ENCODE assay signal across 8 mouse cellular contexts in genomic region chr19:4793831-4794422, GRCm38 (mm10). TPM values are rescaled to one million over a fixed set of nuclear protein-coding genes. Genes with fewer than 3 reads are reported as not detected.
A peak's percentile ranks its signal among the peaks of the same experiment; 100 is the strongest.
DNase-seq lines count a peak whose midpoint lies in the region; ATAC-seq lines count a peak whose summit lies in the region.

Gene Rbm4, minus strand, starts transcription at chr19:4793901.

- H3K36me3 ChIP-seq in forebrain, embryonic 14.5 days (ENCODE audit: control insufficient read depth, insufficient read depth, low read length): peaks cover 36% of the 10 kb centered on the region
- peaks cover 17% of the 10 kb centered on the region for H3K36me3 ChIP-seq in neural tube, embryonic 15.5 days

- H3K9ac ChIP-seq in forebrain, embryonic 14.5 days (ENCODE audit: low read length): peak within 1 kb of the TSS; percentile 77
- H3K9ac ChIP-seq in neural tube, embryonic 15.5 days (replicated peaks): peak within 1 kb of the TSS; percentile 73

- H3K27me3 ChIP-seq in forebrain, embryonic 14.5 days (replicated peaks; ENCODE audit: control insufficient read depth, insufficient read depth, low read length): no peaks in the 10 kb centered on the region
- no peaks in the 10 kb centered on the region for H3K27me3 ChIP-seq in neural tube, embryonic 15.5 days (replicated peaks)

- ATAC-seq in forebrain, embryonic 14.5 days: peak; percentile 99
- ATAC-seq in neural tube, embryonic 15.5 days (ENCODE audit: low FRiP score): peak; percentile 98

- peak within 1 kb of the TSS; percentile 75 for H3K27ac ChIP-seq in forebrain, embryonic 14.5 days (ENCODE audit: low read depth, low read length)
- peak within 1 kb of the TSS; percentile 87 for H3K27ac ChIP-seq in neural tube, embryonic 15.5 days (replicated peaks)

- peak within 1 kb of the TSS; percentile 78 for H3K4me3 ChIP-seq in forebrain, embryonic 14.5 days (ENCODE audit: low read depth, low read length)
- peak within 1 kb of the TSS; percentile 81 for H3K4me3 ChIP-seq in neural tube, embryonic 15.5 days (replicated peaks)

- peak; percentile 99 for DNase-seq in ES-CJ7 (ENCODE audit: low read depth, low spot score)
- DNase-seq in cerebellum, adult 11 months: peak; percentile 97
- peak; percentile 100 for DNase-seq in forebrain, embryonic 14.5 days (ENCODE audit: low spot score)
- DNase-seq in heart, postnatal 14 days: peak; percentile 94 to 97
- DNase-seq in layer of hippocampus, adult 11-12 months (ENCODE audit: low spot score): peak; percentile 99
- peak; percentile 99 for DNase-seq in lung, adult 18-20 months
- peak; percentile 99 for DNase-seq in testis, postnatal 14 days (ENCODE audit: low spot score)

- peaks cover 34% of the 10 kb centered on the region for H3K4me1 ChIP-seq in forebrain, embryonic 14.5 days (ENCODE audit: control insufficient read depth, insufficient read depth, low read length)
- H3K4me1 ChIP-seq in neural tube, embryonic 15.5 days: peaks cover 47% of the 10 kb centered on the region

- no peaks in the 10 kb centered on the region for H3K9me3 ChIP-seq in forebrain, embryonic 14.5 days (replicated peaks; ENCODE audit: control insufficient read depth, low read length)
- H3K9me3 ChIP-seq in neural tube, embryonic 15.5 days (replicated peaks): no peaks in the 10 kb centered on the region

- under 1% methylated on average over 31 of the region's 31 CpGs for WGBS in forebrain, embryonic 14.5 days
- under 1% methylated on average over 31 of the region's 31 CpGs for WGBS in neural tube, embryonic 15.5 days

- intact Hi-C loops in heart, postnatal 14 days (cut with DNase I): loop anchor here (2.0 kb wide), 1 partner anchor 15 kb away; no protein-coding TSS in a partner anchor

- peak within 1 kb of the TSS; percentile 84 for H3K4me2 ChIP-seq in forebrain, embryonic 14.5 days (ENCODE audit: low read length)
- peak within 1 kb of the TSS; percentile 92 for H3K4me2 ChIP-seq in neural tube, embryonic 15.5 days

RNA-seq across cellular contexts. Expression of gene Rbm4, which starts in this region (rescaled TPM):
- polyA plus RNA-seq in forebrain, embryonic 14.5 days (2014; fragmentation: Nextera tagmentation; extraction: Ambion mirVana): 132 and 140 TPM in 2 replicates
- 10 to 100 TPM; 41.4 to 48.7 TPM for total RNA-seq in heart, postnatal 14 days (2021)
- 67.2 and 76.2 TPM in 2 replicates for polyA plus RNA-seq in neural tube, embryonic 15.5 days (2015; fragmentation: Nextera tagmentation; extraction: Ambion mirVana)

Comparison
In these comparisons a context has a peak if more than half of its experiments do, and no peak if none do; other contexts are left out.
1. Peak in every context shown above with its lines: DNase-seq, ATAC-seq, H3K4me3 ChIP-seq and H3K27ac ChIP-seq.